Mouse (Mus musculus): ENCODE measurements at regions not wholly inside any gene's neighbourhood (a gene's known extent, or its start where the extent isn't known, plus 50 kb on each side); places are given as distances from the start of the nearest gene placed in this dataset.

DNA sequence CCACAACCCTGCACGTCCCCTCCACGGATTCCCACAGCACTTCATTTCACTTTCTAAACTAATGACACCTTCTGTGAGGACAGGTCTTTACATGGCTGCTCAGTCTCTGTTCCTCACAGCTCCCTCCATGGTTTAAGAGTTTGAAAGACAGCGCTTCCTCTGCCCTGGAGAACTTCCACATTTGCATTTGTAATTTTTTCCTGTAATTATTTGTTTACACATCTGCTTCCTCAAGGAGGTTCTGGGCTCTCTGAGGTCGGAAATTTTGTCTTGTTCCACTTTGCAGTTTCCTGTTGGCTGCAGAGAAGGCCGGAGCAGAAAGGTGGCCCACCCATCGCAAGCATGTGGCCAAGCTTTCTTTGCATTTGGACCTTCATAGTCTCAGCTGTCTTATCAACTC is 118.8 kb upstream of the Marcks start:
- Histone ChIP-seq H3K4me2 (ENCODE audit: low read depth) (no peak overlapping the region), H3K4me3 (no peak overlapping the region), H3K36me3 (ENCODE audit: control insufficient read depth, insufficient read depth) (no peaks in the 10 kb centered on the region), H3K79me2 (ENCODE audit: control insufficient read depth, insufficient read depth) (no peaks in the 10 kb centered on the region), H3K27me3 (ENCODE audit: control insufficient read depth, insufficient read depth, insufficient read length) (no peaks in the 10 kb centered on the region), H3ac (ENCODE audit: control insufficient read depth, insufficient read length) (no peak overlapping the region)
- TF ChIP-seq REST (IDR thresholded peaks at IDR 0.05; ENCODE audit: insufficient read depth, insufficient read length) (no peak), SRF (IDR thresholded peaks at IDR 0.05; ENCODE audit: control insufficient read depth, insufficient read length, low read depth) (no peak), POLR2A (IDR thresholded peaks at IDR 0.05; ENCODE audit: insufficient read length, low read depth) (no peak), MYOG (IDR thresholded peaks at IDR 0.05; ENCODE audit: control insufficient read depth in 1 of 3, insufficient read depth in 1 of 3, insufficient read length in 2 of 3, low read depth in 2 of 3) (no peak), POLR2AphosphoS2 (IDR thresholded peaks at IDR 0.05; ENCODE audit: insufficient read length, low read depth) (no peak), CEBPB (IDR thresholded peaks at IDR 0.05; ENCODE audit: insufficient read depth, poor library complexity, severe bottlenecking) (no peak), E2F4 (IDR thresholded peaks at IDR 0.05; ENCODE audit: insufficient read depth) (no peak), MAX (IDR thresholded peaks at IDR 0.05; ENCODE audit: low read depth) (no peak)

DNA sequence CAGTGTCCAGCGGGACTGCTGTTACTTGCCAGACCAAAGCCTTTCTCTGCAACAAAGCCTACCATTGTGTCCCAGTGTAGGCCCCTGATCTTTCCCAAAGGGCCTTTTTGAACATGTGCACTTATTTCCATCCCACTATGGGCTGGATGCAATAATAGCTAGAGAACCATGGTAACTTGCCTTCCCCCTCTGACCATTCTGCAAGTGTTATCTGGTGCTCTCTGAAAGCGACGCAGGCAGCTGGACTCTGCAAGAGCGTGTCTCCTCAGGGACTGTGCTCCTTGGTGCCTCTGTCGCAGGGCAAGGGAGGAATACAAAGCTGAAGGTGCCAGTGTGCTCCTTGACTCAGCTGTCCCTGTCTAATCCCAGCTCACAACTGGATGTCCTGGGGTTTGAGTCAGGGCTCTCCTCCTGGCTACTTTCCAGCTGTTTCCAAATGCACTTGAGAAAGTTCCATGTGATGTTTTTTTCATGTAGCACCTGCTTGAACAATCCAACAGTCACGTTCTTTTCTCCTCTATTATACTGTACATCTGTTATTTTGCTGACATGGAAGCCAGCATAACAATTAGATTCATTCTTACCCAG is 112.3 kb upstream of the Marcks start:
- Histone ChIP-seq H3K79me2 (ENCODE audit: control insufficient read depth, insufficient read depth) (no peaks in the 10 kb centered on the region), H3ac (ENCODE audit: control insufficient read depth, insufficient read length) (no peak overlapping the region), H3K4me3 (no peak overlapping the region), H3K27me3 (ENCODE audit: control insufficient read depth, insufficient read depth, insufficient read length) (no peaks in the 10 kb centered on the region), H3K4me2 (ENCODE audit: low read depth) (no peak overlapping the region), H3K36me3 (ENCODE audit: control insufficient read depth, insufficient read depth) (no peaks in the 10 kb centered on the region)
- TF ChIP-seq SRF (IDR thresholded peaks at IDR 0.05; ENCODE audit: control insufficient read depth, insufficient read length, low read depth) (no peak), MYOD1 (IDR thresholded peaks at IDR 0.05; ENCODE audit: control insufficient read depth in 1 of 3, insufficient read length in 2 of 3, low read depth in 2 of 3) (peak; percentile 12 to 81 (median 81)), MYOG (IDR thresholded peaks at IDR 0.05; ENCODE audit: control insufficient read depth in 1 of 3, insufficient read depth in 1 of 3, insufficient read length in 2 of 3, low read depth in 2 of 3) (peak in 2 of 3 experiments; percentile 62 to 87), MAX (IDR thresholded peaks at IDR 0.05; ENCODE audit: low read depth) (no peak)

DNA sequence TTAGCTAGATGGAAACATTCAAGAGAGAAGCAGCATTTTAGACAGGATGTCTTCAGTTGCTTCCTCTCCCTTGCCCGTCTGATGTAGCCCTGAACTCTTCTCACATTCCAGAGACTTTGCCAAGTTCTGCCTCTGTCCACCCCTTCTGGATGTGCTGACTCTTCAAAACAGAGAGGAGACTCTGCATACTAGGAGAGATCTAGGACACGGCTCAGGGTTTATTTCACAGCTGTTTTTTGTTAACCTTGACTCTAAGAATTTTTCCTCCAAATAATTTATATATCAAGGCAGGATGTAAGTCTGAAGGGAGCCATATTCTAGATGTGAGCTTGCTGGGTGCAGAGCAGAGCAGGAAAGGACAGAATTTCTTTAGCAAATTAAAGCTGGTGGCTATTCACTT is 111.4 kb upstream of the Marcks start:
- H3K4me3 ChIP-seq: no peak overlapping the region
- H3K36me3 ChIP-seq (ENCODE audit: control insufficient read depth, insufficient read depth): no peaks in the 10 kb centered on the region
- no peaks in the 10 kb centered on the region for H3K79me2 ChIP-seq (ENCODE audit: control insufficient read depth, insufficient read depth)
- H3K27me3 ChIP-seq (ENCODE audit: control insufficient read depth, insufficient read depth, insufficient read length): no peaks in the 10 kb centered on the region
- no peak overlapping the region for H3K4me2 ChIP-seq (ENCODE audit: low read depth)
- no peak overlapping the region for H3ac ChIP-seq (ENCODE audit: control insufficient read depth, insufficient read length)
- TF ChIP-seq TCF12 (IDR thresholded peaks at IDR 0.05; ENCODE audit: insufficient read depth, poor library complexity, severe bottlenecking) (no peak), TCF3 (IDR thresholded peaks at IDR 0.05; ENCODE audit: insufficient read length, low read depth) (no peak), SRF (IDR thresholded peaks at IDR 0.05; ENCODE audit: control insufficient read depth, insufficient read length, low read depth) (no peak)

DNA sequence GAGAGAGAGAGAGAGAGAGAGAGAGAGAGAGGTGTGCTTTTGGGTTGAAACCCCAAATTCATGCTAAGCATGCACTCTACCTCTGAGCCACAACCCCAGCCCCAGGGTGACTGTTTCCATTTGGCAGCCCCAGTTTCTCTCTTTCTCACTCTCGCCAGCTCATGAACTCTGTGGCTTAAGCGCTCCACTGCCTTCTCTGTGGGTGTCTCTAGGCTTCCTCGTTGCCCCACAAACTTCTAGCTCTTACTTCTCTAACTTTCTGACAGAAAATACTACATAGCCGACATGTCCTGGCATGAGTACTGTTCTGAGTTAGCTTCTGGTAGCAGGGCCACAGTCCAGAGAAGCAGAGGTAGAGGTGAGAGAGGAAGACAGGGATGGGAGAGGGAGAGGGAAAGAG is 110.8 kb upstream of the Marcks start:
- H3K27me3 ChIP-seq (ENCODE audit: control insufficient read depth, insufficient read depth, insufficient read length): no peaks in the 10 kb centered on the region
- H3K36me3 ChIP-seq (ENCODE audit: control insufficient read depth, insufficient read depth): no peaks in the 10 kb centered on the region
- no peaks in the 10 kb centered on the region for H3K79me2 ChIP-seq (ENCODE audit: control insufficient read depth, insufficient read depth)
- H3K4me2 ChIP-seq (ENCODE audit: low read depth): no peak overlapping the region
- H3K4me3 ChIP-seq: no peak overlapping the region
- no peak overlapping the region for H3ac ChIP-seq (ENCODE audit: control insufficient read depth, insufficient read length)
- TF ChIP-seq MYOD1 (IDR thresholded peaks at IDR 0.05; ENCODE audit: control insufficient read depth in 1 of 3, insufficient read length in 2 of 3, low read depth in 2 of 3) (no peak), E2F4 (IDR thresholded peaks at IDR 0.05; ENCODE audit: insufficient read depth) (no peak), TCF3 (IDR thresholded peaks at IDR 0.05; ENCODE audit: insufficient read length, low read depth) (no peak), POLR2AphosphoS2 (IDR thresholded peaks at IDR 0.05; ENCODE audit: insufficient read length, low read depth) (no peak), REST (IDR thresholded peaks at IDR 0.05; ENCODE audit: insufficient read depth, insufficient read length) (no peak)

DNA sequence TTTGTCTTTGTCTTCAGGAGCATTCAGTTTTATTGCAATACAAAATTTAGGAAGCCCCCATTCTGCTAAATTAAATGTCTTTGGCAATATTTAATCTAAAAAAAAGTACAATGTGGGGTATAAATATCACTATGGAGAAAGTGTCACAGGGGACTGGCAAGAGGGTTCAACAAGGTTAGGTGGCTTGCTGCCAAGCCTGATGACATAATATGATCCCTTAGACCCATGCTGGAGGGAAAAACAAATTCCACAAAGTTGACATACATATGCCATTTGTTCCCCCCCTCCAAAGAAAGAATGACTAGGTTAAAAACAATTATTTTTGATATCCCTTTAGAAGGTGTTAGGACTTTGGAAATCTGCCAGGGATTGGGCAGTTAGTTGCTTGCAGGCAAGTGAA is 108.4 kb upstream of the Marcks start:
- H3K4me3 ChIP-seq: no peak overlapping the region
- no peaks in the 10 kb centered on the region for H3K79me2 ChIP-seq (ENCODE audit: control insufficient read depth, insufficient read depth)
- no peak overlapping the region for H3K4me2 ChIP-seq (ENCODE audit: low read depth)
- no peak overlapping the region for H3ac ChIP-seq (ENCODE audit: control insufficient read depth, insufficient read length)
- TF ChIP-seq SRF (IDR thresholded peaks at IDR 0.05; ENCODE audit: control insufficient read depth, insufficient read length, low read depth) (no peak), MYOD1 (IDR thresholded peaks at IDR 0.05; ENCODE audit: control insufficient read depth in 1 of 3, insufficient read length in 2 of 3, low read depth in 2 of 3) (no peak), MYOG (IDR thresholded peaks at IDR 0.05; ENCODE audit: control insufficient read depth in 1 of 3, insufficient read depth in 1 of 3, insufficient read length in 2 of 3, low read depth in 2 of 3) (no peak), POLR2AphosphoS2 (IDR thresholded peaks at IDR 0.05; ENCODE audit: insufficient read length, low read depth) (no peak), CEBPB (IDR thresholded peaks at IDR 0.05; ENCODE audit: insufficient read depth, poor library complexity, severe bottlenecking) (no peak), E2F4 (IDR thresholded peaks at IDR 0.05; ENCODE audit: insufficient read depth) (no peak), REST (IDR thresholded peaks at IDR 0.05; ENCODE audit: insufficient read depth, insufficient read length) (no peak), MAX (IDR thresholded peaks at IDR 0.05; ENCODE audit: low read depth) (no peak), USF1 (IDR thresholded peaks at IDR 0.05; ENCODE audit: low read depth) (no peak), POLR2A (IDR thresholded peaks at IDR 0.05; ENCODE audit: insufficient read length, low read depth) (no peak), TCF12 (IDR thresholded peaks at IDR 0.05; ENCODE audit: insufficient read depth, poor library complexity, severe bottlenecking) (no peak), TCF3 (IDR thresholded peaks at IDR 0.05; ENCODE audit: insufficient read length, low read depth) (no peak)
- H3K27me3 ChIP-seq (ENCODE audit: control insufficient read depth, insufficient read depth, insufficient read length): no peaks in the 10 kb centered on the region
- H3K36me3 ChIP-seq (ENCODE audit: control insufficient read depth, insufficient read depth): no peaks in the 10 kb centered on the region

All from myocyte (in vitro differentiated cells).